Mouse (Mus musculus): ENCODE results near the gene Cish.

The Cish gene

DNA sequence AAGGTAGTCTGAATTCAATTTTAAA is at the start of gene Cish:
Gene Cish, plus strand, starts transcription at position 11 of the 25 bp plus-strand sequence.
- no peak for DNase-seq

DNA sequence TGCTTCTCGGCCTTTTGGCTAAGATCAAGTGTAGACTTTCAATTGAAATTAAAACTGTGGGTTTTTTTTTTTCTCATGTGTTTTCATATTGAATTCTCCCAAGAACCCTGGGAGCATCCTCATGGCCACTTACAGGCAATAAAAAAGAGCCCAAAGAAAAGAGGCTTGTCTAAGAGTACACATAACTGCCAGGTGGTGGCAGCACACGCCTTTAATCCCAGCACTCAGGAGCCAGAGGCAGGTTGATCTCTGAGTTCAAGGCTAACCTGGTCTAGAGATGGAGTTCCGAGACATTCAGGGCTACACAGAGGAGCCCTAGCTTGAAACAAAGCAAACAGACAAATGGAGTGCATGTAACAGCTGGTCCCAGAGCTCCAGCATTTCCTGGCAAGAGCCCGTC is 49.7 kb upstream of the Cish start:
- no peak for DNase-seq

DNA sequence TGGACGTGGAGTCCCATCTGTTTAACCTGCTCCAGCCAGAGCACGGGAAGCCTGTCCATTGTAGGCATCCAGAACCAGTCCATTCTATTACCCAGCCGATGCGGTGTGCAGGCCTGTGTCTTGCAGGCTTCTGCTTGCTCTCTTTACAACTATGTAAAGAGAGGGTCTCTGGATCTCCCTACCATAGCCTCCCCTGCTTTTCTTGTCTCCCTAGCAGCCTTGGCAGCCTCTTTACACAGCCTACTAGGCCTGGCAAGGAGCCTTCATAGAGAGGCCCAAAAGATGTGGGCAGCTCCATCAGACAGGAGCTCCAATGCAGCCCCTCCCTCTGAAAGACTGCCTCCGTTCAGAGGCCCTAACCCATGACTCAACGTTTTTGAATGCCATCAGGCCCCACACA is 46.7 kb upstream of the Cish start:
- no peak for DNase-seq

DNA sequence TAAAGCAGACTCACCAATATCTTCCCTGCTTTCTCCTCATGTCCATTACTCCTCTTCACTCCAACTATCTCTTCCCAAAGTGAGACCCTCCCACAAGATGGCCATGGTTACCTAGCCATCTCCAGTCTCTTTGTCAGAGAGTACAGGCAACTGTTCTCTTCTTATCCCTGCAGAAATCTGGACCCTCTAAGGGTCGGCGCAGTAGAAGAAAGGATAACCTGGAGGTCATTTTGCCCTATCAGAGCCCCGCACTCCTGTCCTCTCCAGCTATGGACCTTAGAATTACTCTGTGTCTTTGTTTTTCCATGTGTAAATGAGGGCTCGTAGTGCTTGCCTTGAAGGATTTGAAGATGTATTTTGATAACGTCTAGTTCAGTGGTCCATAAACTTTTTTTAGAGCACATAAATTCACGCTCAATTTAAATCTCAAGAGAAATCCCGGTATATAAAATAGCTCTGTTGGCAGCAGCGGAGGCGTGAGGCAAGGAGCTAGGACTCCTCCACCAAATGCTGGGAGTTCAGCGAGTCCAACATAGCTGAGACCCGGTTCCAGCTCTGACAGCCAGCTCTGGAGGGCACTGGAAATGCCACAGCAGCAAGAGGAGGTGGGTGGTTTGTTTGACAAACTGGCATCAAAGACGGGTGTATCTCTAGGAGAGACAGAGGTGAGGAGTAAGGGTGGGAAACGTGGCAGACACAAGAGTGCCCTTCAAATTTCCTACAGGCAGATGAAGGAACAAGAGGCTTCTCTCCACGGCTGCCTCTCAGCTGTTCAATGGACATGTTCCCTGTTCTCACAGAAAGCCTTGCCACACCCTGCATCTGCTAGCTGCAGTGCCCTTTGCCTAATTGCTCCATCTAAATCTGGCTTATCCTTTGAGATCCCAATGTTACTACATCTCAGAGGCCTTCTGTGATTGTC is 45.1 kb upstream of the Cish start:
- DNase-seq: no peak

DNA sequence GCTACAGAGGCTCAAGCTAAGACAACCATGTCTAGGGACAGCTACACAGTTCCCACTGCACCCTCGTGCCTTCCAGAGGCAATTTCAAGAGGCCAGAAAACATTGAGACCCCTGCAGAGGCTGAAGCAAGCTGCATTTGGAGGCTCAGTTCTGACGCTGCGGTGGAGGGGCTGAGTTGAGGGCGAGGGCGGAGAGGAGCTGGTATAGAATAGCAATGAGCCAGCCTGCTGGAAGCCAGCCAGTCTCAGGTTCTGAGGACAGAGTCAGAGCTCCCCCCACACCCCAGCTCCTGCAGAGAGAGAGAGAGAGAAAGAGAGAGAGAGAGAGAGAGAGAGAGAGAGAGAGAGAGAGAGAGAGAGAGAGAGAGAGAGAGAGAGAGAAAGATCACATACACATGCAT is 43.7 kb upstream of the Cish start:
- DNase-seq: no peak

DNA sequence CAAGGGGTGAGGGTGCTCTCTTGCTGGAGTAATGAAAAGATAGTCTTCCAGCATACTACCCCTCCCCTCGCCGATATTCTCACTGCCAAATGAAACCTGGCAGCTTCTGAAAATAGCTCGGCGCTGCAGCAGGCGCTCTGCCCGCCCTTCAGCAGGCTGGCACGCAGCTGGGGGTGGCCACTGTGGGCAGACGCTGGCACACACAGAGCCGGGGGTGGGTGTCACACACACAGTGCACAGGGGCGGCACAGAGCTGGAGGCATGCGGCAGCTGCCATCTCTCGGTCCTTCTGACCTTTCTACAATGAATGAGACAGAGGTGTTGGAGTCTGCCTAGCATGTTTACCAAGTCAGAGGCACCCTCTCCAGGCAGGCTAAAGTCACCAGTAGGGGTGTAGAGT is 41.4 kb upstream of the Cish start:
- DNase-seq: no peak

DNA sequence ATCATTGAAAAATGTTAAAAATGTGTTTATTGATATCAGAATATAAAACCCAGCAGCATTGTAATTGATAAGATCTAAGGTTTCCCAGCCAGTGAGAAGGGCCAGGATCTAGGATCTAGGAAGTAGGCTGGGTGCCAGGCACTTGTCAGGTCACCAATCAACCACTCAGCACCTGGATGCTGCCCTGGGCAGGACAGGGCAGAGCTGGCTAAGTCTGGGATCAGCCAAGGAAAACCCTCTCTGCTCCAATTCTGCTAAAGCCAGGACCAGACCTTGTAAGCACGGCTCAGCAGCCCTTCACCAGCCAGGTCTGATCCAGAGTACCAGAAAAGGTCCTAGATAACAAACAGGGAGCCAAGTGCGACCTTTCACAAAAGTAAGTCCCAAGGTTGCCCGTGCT is 40.9 kb upstream of the Cish start:
- no peak for DNase-seq

DNA sequence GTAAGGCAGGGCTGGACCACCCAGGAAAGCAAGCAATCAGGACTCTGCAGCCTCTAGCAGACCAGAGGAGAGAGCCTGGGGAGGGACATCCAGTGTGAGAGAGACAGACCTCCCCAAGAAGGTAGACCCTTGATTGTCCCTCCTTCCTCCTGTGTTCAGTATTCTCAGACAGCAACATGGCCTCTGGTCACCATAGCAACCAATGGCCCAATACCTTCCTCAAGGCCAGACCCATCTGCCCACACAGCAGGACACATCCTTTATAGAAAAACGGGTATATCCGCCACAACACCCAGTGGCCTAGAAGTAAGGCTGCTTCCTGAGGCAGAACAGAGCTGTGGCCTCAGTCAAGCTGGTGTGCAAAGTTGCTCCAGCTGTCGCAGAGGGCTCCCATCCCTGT is 40.2 kb upstream of the Cish start:
- DNase-seq: no peak

DNA sequence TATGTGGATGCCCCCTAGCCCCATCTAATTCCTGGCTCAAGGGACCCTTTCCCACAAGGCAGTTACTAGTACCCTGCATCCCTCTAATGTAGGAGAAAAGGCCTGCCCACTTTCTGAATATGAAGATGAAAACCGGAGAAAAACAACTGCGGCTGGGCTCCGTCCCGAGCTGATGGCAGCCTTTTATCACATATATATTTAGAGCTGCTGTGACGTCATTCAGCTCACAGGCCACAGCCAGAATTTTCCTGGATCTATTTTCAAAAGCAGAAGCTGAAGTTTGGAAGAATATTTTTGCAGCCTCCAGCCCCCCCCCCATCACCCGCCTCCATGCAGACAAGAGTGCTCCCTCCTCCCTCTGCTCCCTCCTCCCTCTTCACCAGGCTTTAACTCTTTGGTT is 36.3 kb upstream of the Cish start:
- DNase-seq: no peak

DNA sequence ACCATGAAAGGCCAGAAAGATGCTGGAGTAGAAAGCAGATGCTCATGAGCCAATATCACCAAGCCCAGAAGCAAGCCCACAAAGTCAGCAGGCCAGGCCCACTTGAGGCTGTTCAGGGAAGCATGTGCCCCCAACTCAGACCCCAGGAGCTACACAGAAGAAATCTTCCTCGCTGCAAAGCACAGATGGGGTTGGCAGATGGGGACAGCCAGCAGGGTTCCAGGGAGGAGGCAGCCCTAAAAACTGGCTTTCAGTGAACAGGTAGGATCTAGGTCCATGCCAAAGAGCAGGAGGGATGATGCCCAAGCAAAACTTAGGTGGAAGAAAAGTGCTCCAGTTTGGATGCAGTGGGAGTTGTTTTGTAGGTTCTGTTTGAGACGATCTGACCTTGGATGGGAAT is 35.4 kb upstream of the Cish start:
- DNase-seq: no peak

DNA sequence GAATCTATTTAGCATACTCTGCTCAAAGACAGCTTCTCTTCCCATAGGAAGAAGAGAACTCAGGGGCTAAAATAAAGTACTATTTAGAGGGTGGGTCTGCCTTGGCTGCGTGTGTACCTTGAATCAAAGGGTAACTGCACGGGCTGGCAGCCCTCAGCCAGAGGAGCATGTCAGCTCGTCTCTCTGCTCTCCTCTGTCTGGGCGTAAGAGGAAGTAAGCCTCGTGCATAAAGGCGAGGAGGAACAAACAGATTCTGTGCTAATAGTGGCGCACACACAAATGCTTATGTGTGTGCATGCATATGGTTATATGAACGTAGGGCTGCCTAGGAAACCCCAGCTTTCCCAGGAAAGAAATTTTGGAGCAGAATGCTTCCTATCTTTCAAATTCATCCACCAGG is 35.0 kb upstream of the Cish start:
- DNase-seq: no peak

DNA sequence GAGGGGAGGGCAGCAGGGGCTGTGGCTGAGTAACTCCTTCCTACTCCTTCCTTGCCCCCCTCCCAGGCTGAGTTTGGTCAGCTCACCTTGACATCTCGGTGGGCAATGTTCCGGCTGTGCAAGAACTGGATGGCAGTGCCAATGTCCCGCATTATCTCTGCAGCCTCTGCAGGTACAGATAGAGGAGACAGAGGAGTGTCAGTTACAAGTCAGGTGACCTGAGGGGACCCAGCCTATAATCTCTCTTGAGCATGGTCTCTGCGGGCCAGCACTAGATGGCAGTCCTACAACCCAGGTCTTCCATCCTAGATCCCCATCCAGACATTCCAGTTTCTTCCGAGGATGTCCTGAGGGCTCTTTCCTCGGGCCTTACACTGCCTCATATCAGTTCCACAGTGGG is 34.0 kb upstream of the Cish start:
- DNase-seq: no peak

DNA sequence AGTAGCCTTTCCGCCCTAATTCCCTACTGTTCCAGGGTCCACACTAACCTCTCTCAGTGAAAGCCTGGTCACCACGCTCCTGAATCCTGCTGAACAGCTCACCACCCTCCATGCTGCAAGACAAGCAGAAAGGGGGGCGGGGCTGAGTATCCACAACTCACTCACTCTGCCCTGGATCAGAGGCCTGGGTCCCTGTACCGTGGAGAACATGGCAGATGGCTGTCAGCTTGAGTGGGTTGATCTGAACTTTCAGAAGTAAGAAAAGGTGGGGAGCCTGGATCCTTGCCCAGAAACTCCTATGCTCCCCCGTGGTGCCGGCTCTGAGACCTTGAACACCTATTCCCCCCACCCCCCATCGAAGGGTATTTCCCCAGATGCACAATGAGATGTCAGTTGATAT is 33.5 kb upstream of the Cish start:
- no peak for DNase-seq

DNA sequence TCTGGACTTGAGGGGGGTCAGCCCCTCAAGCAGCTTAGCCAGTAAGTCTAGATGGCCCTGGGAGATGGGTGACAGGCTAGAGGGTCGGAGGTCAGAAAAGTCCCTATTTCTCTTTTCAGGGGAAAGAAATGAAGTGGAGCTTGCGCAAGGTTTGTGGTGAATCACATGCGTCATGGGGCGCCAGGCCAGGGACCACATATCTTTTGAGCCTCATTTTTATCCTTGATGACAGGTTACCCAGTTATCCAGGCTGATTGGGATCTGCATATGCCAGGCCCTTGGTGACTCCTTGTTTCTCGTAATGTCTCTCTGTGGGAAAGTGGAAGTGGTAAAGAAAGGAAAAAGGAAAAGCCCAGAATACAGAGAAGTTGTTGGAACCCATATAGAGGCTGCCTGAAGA is 31.9 kb upstream of the Cish start:
- peak; percentile 45 to 62 for DNase-seq

DNA sequence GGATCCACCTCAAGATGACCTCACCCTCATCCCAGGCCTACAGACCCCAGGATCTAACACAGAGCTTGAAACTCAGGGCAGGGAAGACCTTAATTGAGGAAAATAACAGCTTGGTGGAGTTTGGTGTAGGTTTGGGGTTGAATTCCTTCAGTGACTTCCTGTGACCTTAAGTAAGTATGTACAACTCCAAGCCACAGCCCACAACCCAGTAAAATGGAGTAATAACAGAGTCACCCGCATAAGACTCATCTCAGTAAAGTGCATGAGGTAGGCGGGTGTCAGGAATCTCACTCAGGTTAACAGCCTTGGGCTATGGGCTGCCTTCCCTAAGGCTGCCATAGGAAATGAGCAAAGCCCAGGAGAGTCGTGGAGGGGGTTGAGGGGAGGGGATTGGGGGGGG is 31.1 kb upstream of the Cish start:
- DNase-seq: no peak

DNA sequence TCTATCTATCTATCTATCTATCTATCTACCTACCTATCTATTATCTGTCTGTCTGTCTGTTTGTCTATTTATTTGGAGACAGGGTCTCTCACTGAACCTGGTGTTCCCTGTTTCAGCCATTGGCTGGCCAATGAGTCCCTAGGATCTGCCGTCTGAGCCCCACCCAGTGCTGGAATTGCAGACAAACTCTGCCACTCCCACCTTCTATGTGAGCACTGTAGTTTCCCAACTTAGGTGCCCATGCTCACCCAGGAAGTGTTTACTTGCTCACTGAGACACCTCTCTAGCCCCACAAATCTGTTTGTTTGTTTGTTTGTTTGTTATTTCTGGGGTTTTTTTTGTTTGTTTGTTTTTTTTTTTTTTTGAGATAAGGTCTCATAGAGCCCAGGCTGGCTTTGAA is 28.8 kb upstream of the Cish start:
- no peak for DNase-seq

DNA sequence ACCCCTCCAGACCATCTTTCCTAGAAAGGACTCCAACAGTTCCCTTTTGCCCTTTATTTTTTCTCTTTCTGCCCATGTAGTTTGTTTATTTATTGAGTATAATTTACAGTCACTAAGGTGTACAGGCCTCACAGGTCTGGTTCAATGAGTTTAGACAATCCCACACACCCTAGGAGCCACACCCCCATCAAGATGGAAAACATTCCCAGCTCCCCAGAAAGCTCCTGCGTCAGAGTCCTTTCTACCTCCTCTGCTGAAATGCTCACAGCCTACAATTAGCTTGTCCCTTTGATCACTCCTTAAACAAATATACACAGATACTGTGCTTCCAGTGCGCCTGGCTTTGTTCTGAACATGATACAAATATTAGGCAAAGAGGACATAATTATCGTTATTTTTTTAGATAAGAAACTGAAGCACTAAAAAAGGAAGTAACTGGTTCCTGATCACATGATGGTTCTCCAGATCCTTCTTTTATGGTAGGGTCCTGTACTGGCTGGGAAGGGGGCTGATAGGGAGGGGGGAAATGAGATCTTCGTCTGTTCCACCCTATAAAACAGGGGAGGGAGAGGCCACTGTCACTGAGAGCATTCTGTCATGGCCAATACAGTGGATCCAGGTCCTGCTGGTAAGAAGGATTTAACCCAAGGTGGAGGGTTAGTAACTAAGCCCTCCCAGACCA is 28.0 kb upstream of the Cish start:
- DNase-seq: no peak

DNA sequence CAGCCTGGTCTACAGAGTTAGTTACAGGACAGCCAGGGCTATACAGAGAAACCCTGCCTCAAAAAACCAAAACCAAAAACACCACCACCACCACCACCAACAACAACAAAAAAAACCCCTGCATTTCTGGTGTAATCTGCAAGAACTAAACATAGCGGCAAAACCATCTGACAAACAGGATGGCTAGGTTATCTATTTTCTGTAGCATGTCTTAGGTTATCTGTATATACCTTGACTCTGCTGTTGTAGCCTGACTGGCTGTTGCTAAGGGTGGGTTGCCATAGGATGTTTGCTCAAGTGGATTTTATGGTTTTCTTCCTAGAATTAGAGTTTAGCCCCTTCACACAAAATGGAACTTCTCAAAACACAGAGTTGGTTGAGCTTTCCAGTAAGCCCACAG is 26.1 kb upstream of the Cish start:
- DNase-seq: no peak

DNA sequence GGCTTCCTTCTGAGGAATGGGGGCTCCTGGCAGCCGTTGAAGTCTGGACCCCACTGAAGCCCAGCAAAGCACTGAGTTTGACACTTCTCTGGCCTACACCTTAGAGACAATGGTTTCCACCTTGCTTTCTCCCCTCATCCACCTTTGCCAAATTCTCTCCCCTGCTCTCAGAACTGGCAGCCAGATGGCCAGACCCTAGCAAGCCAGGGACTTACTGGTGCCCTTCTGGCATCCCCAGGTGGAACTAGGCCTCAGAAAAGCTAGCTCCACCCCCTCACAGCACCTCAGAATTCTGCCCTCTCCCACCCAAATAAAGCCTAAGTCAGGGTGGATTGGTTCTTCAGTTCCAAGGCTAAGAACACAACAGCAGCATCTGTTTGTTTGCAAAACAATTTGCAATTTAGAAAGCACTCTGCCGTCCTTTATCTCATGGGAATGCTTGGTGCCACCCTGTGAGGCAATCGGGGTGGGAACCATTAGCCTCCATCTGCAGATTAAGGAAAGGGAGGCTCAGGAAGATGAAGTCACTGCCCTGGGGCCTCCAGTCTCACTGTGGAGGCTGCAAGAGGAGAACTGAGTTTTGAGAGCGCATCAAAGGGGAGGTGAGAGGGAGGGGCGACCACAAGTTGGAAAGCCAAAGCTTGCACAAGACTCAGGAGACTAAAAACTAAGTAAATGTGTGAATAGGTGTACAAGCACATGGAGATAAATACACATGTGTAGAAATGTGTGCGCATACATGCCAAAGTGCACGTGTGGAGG is 24.5 kb upstream of the Cish start:
- DNase-seq: no peak

DNA sequence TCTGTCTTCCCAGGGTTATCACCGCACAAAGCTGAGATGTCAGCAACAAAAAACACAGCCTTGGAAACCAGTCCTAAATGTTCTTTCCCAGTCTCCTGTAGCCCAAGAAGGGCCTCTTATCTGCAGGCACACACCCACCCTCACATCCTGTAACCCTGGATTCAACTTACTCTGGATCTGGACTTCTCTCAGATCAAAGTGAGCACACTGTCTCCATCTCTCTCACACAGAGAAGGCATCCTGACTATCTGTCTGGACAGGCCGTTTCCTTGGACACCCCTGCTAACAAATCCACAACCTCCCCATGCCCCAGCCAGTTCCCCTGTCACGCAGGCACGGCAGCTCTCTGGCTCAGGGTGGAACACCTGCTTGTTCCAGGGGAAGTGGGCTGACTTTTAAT is 23.5 kb upstream of the Cish start:
- DNase-seq: no peak

DNA sequence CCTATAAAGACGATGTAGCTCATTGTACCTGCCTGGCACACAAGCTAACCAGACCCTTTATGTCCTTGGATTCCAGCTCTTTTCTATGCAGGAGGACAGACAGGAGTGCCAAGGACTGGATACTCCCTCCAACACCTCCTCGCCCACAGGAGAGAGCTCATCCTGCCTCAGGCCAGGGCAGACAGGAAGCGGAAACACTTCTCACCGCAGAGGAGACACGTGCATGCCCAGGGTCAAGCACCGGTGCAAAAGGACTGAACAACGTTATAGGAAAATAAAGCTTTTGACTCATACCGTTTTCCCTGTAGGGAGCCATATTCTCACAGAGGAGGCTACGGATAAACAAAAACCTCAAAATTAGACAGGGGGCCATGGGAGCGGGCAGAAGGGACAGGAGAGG is 22.6 kb upstream of the Cish start:
- no peak for DNase-seq

DNA sequence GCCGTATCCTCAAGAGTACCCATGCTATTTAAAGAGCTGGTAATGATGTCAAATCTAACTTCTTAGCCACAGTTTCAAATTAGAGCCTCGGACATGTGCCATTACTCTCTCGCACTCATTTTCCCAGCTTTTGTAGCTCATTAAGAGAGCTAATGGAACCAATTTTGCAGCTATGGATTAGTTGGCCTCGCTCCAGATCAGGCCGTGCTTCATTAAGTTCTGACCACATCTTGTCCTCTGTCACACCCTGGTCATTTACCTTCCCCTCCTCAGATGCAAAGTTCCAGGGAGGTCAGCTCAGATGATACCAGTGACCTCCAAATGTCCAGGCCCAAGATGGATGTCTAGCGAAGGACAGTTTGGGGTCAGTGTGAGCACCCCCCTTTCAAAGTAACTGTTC is 21.1 kb upstream of the Cish start:
- no peak for DNase-seq

DNA sequence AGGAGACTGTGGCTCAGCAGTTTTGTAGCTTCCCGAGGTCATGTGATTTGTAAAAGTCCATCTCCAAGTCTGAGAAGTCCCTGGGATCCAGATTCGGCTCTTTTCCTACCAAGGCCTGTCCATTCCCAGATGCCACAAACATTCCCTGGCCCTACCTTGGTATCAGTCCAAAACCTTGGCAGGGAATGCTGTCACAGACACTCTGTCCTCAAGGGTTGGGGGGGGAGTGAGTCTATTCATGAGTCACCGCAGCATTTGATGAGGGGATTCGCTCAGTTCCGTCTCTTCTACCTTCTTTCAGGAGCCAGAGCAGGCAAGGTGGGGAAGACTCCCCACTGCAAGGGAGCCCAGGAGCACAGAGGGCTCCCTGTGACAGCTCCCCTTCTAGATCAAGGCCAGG is 20.1 kb upstream of the Cish start:
- no peak for DNase-seq

DNA sequence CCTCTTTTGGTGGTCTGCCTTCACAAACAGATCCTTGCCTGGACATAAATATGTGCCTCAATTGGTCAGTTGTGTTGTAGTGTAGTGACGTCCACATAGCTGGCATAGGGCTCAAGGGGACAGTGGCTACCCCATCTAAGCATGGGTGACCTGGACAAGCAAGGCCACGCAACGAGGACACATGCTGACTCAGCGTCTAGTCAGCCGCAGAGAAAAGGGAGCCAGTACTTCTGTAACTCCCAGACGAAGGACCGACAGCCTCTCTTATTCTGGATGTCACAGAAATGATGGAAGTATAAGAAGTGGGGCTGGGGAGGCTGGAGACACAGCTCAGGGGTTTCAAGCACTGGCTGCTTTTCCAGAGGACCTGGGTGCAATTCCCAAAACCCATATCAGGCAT is 18.2 kb upstream of the Cish start:
- no peak for DNase-seq

DNA sequence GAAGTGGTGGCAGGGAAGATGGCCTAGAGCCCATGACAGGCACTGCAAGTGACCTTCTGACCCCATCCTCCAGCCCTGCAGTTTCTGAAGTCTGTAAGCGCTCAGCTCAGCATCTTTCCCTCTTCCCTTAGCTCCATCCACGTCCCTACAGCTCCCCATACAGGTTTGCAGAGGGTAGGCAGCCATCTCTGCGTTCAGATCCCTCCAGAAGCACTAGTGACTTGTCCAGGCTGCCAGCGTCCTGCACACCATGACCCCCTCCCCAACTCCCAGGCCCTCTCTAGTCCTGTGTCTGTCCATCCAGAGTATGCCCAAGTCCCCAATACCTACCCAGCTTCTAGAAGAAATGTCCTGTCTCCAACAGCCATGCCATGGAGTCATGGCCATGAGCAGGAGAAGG is 17.7 kb upstream of the Cish start:
- DNase-seq: no peak
